In genomic region chr11:109470170-109470569, GRCm38 (mm10) we compare ENCODE assay signal across 1 mouse cellular context.
TF ChIP-seq lines count a peak whose summit lies in the region.

No protein-coding gene starts in this region.

TF ChIP-seq in MEL, 35 proteins besides CTCF, POLR2A, EP300 and RAD21 (continued from another document):
- TF ChIP-seq NRF1 (IDR thresholded peaks at IDR 0.05; ENCODE audit: insufficient read depth, low read depth, low read length, poor library complexity, severe bottlenecking) (no peak), ZMIZ1 (IDR thresholded peaks at IDR 0.05; ENCODE audit: low read depth, low read length) (no peak), GATA1 (IDR thresholded peaks at IDR 0.05; ENCODE audit: low read depth, low read length) (no peak), BHLHE40 (IDR thresholded peaks at IDR 0.05; ENCODE audit: borderline replicate concordance, low read depth, low read length) (no peak), ELF1 (IDR thresholded peaks at IDR 0.05; ENCODE audit: low read depth, low read length) (peak; percentile 52; the same call in 1 of the 2 replicates), TCF12 (IDR thresholded peaks at IDR 0.05; ENCODE audit: low read depth, low read length) (no peak), JUND (IDR thresholded peaks at IDR 0.05; ENCODE audit: low read depth, low read length) (no peak), MXI1 (IDR thresholded peaks at IDR 0.05; ENCODE audit: low read depth, low read length) (peak; percentile 61; the same call in 1 of the 2 replicates)
